Mouse (Mus musculus) CH12.LX (cell line): Measurements from ENCODE around the gene Slc9a3r1.

Source experiments
- CHD2 ChIP-seq: IDR thresholded peaks from 2 replicates; pipeline ENCODE4 v1.6.1; 2011; ENCODE audit warnings: low read length, improper control_type of control experiment
- CTCF ChIP-seq, 2 experiments: IDR thresholded peaks in 1 of 2; conservative IDR thresholded peaks in 1 of 2; 2 replicates each; pipeline ENCODE4 v1.5.1; 2011 to 2012; ENCODE audit warnings: low read depth in 2 of 2, low read length in 2 of 2, improper control_type of control experiment in 1 of 2, inconsistent platforms in 1 of 2, mild to moderate bottlenecking in 1 of 2, moderate library complexity in 1 of 2
- EP300 ChIP-seq: IDR thresholded peaks from 2 replicates; pipeline ENCODE4 v1.6.1; 2011; ENCODE audit warnings: low read length, improper control_type of control experiment
- MXI1 ChIP-seq: IDR thresholded peaks from 2 replicates; pipeline ENCODE4 v1.6.1; 2011; ENCODE audit warnings: mild to moderate bottlenecking, low read depth, low read length, improper control_type of control experiment
- MYC ChIP-seq: IDR thresholded peaks from 2 replicates; pipeline ENCODE4 v1.6.1; 2011; ENCODE audit warnings: low read depth, mild to moderate bottlenecking, improper control_type of control experiment, low read length
- POLR2A ChIP-seq: IDR thresholded peaks from 2 replicates; pipeline ENCODE4 v1.6.1; 2011; ENCODE audit warnings: low read depth, mild to moderate bottlenecking, improper control_type of control experiment, low read length
- TCF12 ChIP-seq: IDR thresholded peaks from 2 replicates; pipeline ENCODE4 v1.6.1; 2014; ENCODE audit warnings: low read depth, mild to moderate bottlenecking, inconsistent platforms, low read length, improper control_type of control experiment
- UBTF ChIP-seq: IDR thresholded peaks from 2 replicates; pipeline ENCODE4 v1.6.1; 2012; ENCODE audit warnings: low read depth, mild to moderate bottlenecking, inconsistent platforms, low read length, improper control_type of control experiment, moderate library complexity
- USF2 ChIP-seq: conservative IDR thresholded peaks from 2 replicates; pipeline ENCODE4 v1.6.1; 2011; ENCODE audit warnings: low read depth, low read length, improper control_type of control experiment
- ZC3H11A ChIP-seq: IDR thresholded peaks from 2 replicates; pipeline ENCODE4 v1.6.1; 2012; ENCODE audit warnings: low read depth, mild to moderate bottlenecking, inconsistent platforms, low read length, improper control_type of control experiment

DNA sequence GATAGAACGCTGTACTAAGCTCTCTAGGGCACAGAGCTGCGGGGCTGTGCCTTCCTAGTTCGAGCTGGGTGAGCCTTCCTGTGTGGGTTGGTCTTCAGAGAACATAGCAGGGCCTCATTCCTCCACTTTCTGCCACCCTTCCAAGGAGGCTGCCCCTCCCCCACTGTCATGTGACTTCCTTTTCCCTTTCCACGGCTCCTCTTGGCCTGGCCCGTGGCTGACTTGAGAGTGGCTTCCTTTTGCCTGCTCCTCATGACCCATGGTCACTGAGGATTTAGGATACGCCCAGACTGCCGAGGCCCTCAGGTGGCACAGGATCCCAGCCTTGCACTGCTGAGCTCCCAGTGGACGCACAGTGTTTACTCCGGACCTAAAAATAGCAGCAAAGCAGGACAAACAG lies 29.0 kb downstream of the Slc9a3r1 start:
- no peak for TF ChIP-seq CHD2
- TF ChIP-seq CTCF (conservative IDR thresholded peaks at IDR 0.05 in 1 of 2, IDR thresholded peaks at IDR 0.05 in 1 of 2; ENCODE audit: low read depth in 2 of 2, low read length in 2 of 2): no peak
- TF ChIP-seq EP300: no peak
- TF ChIP-seq UBTF: no peak
- no peak for TF ChIP-seq USF2
- TF ChIP-seq TCF12: no peak
- no peak for TF ChIP-seq MYC
- no peak for TF ChIP-seq ZC3H11A
- no peak for TF ChIP-seq POLR2A
- TF ChIP-seq MXI1: no peak
